Mouse (Mus musculus): Measurements from ENCODE around the gene Ovol1.
A peak's percentile ranks its signal among the peaks of the same experiment; 100 is the strongest.

Ovol1 gene

GRCm38 (mm10) chr19:5568470-5569140 lies 8.2 kb upstream of the Ovol1 start:
- peak; percentile 84 to 95 for DNase-seq (ENCODE audit: low spot score in 2 of 2)

DNA sequence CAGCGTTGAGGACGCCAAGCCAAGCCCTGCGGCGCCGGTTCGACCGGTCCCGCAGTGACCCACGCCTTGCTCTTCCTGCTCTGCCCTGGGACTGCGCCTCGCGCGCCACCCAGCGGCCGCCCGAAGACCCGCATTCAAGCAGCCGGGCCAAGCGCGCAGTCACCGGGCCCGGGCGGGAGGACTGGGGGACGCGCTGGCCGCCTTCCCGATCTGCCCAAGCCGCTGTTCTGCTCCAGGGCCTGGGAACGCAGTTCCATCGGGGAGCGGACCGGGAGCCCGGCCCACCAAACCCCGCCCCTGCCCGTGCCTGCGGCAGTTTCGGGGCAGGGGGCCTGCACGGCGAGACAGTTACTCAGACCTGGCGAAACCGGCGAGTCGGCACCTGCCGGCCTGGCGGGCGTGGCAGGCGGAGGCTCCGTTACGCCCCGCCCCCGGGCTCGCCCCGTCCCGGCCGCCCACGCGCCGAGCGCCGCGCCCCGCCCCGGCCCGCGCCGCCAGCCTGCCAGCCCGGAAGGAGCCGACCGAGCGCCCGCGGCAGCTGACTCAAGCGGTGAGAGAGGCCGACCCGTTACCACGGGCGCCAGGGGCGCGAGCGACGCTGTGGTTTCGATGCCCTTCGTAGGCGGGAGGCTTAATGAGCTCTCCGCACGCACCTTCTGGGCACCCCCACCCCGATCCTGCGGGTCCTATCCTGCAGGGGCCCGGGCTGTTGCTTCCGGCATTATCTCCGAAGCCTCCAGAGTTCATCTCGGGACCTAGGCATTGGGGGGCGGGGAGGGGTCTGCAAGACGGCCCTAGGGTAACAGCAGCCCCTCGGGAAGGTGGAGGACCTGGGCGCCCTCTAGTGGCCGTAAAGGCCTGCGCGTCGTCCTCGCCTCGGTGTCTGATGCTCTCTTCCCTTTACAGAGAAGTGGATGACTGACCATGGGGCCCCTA lies 7.4 kb upstream of the Ovol1 start, which contains the start of gene Ap5b1:
TSS of gene Ap5b1 (plus strand) at position 492 of the 936 bp plus-strand sequence.
- peak; percentile 88 to 97 for DNase-seq (ENCODE audit: low spot score in 2 of 2)

DNA sequence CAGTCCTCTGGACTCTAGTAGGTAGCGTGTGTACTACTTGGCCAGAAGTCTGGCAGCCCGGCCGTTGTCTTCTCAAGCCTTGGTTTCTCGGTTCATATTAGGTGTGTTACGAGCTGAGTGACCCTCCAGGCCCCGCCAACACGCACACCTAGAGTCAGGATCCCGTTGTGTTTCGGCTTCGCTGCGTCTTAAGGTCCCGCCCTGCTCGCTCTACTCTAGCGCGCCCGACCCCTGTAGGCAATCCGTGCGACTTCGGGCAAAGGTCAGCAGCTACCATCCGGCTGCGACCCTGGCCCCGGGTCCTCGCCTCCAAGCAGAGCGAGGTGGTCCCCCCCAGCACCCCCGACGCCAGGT lies 6.7 kb upstream of the Ovol1 start:
- DNase-seq (ENCODE audit: low spot score in 2 of 2): no peak

DNA sequence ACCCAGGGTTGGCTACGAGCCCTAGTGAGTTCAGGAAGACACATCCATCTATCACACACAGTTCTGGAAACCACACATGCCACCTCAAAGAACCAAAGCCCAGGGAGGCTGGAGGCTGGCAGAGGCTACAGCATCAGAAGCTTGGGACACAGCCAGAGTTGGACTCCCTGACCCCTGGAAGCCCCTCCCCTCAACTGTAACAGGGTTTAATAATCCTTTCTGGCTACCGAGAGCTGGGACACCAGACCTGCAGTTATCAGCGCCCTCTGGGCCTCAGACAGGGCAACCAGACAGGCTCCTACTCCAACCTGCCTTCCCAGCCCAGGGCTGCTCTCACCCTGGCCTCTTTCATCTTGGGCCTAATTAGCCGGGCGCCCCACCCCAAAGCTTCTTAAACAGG lies 5.9 kb upstream of the Ovol1 start:
- DNase-seq (ENCODE audit: low spot score in 2 of 2): no peak

- no peak for DNase-seq (ENCODE audit: low spot score in 2 of 2)
Measured at GRCm38 (mm10) chr19:5562776-5563175, 2.3 kb upstream of the Ovol1 start.

DNA sequence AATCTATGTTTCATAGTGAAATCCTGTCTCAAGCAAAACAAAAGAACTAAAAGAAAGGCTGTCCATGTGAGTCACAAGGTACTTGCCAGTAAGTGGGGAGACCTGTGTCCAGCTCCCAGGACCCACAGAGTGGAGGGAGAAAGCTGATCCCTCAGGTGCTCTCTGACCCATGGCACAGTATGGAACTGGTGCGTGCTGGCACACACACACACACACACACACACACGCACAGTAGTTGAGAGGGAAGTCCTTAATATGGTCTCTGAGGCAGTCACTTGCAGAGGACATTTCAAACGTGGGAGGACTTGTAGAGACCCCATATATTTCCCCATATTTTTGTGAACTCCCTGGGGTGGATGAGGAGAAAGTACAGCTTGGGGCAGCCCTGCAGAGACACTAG lies 1.4 kb upstream of the Ovol1 start:
- no peak for DNase-seq (ENCODE audit: low spot score in 2 of 2)

GRCm38 (mm10) chr19:5561252-5561790 lies 875 bp upstream of the Ovol1 start:
- DNase-seq (ENCODE audit: low spot score in 2 of 2): no peak

DNA sequence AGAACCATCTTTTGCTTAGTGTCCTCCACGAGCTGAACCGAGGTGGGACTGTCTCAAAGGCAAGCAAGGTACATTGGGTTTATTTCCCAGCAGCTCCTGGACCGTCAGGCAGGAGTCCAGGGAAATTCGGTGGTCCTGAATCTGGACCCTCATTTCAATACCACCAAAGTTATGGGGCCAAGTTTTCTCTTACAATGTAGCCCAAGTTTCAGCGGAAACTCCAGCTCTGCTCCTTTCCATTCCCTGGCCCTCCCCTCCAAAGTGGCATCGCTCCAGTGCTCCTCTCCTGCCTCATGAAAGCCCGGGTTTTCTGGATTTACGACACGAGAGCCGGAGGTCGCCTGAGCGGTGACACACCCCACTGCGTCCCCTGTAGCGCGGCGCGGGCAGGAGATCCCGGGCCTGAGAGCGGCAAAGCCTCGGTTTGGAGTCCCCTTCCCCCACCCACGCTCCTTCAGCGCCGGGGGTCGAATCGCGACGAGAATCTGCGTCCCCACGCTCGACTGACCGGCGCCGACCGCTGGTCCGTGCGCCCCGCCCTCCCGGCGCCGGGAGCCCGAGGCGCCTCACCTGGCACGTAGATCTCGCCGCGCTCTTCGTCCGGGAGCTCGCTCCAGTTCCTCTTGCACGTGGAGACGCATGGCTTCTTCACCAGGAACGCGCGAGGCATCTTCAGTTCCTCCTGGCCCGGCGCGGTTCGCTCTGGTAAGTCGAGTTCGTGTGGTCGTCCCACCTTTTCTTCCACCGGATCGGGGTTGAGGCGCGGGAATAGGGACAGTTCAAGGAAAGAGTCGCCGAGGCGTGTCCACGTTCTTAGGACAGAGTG lies 602 bp downstream of the Ovol1 start:
- no peak for DNase-seq (ENCODE audit: low spot score in 2 of 2)

DNA sequence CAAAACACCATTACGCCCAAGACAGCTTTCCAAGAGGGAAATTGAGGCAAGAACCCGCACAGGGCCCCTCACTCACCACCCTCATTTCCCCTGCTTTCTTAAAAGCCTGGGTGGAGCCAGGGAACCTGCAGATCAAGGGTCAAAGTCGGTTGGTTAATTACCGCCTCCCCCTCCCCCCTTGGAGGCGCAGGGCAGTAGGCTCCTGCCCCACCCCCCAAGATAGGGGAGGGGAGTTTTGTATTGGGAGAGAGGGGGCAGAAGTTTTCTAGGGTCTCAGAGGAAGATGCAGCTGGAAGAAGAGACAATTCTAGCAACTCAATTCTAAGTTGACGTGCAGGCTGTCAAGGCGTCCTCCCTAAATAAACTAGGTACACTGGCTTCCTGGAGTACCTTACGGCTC lies 1.2 kb downstream of the Ovol1 start:
- DNase-seq (ENCODE audit: low spot score in 2 of 2): no peak

- no peak for DNase-seq (ENCODE audit: low spot score in 2 of 2)
Measured at GRCm38 (mm10) chr19:5558770-5559169, 1.7 kb downstream of the Ovol1 start.

GRCm38 (mm10) chr19:5558169-5558568 lies 2.3 kb downstream of the Ovol1 start:
- no peak for DNase-seq (ENCODE audit: low spot score in 2 of 2)

- DNase-seq (ENCODE audit: low spot score in 2 of 2): no peak
Measured at GRCm38 (mm10) chr19:5554212-5554611, 6.2 kb downstream of the Ovol1 start.

- DNase-seq (ENCODE audit: low spot score in 2 of 2): no peak
Measured at GRCm38 (mm10) chr19:5553802-5554201, 6.6 kb downstream of the Ovol1 start.

GRCm38 (mm10) chr19:5547471-5548056 lies 12.9 kb downstream of the Ovol1 start:
- DNase-seq (ENCODE audit: low spot score in 2 of 2): no peak

GRCm38 (mm10) chr19:5544031-5544430 lies 16.4 kb downstream of the Ovol1 start:
- no peak for DNase-seq (ENCODE audit: low spot score in 2 of 2)

- no peak for DNase-seq (ENCODE audit: low spot score in 2 of 2)
Measured at GRCm38 (mm10) chr19:5543362-5543761, 17.1 kb downstream of the Ovol1 start.

DNA sequence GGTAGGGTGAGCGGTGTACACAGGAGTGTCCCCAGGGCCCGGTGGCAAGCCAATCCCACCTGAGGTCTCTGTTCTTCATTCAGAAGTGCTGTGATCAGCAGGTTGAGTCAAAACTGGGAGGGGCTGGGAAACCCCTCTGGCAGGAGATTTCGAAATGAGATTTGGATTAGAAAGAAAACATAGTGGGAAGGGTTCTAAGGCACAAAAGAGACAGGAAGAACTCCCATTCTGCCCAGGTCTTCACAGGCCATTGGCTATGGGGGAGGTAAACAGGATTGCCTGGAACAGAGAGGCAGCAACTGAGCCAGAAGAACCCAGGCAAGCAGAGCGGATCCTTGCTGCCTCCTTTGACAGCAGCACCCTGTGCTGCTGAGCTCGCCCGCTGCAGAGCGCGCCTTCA lies 21.7 kb downstream of the Ovol1 start:
- DNase-seq (ENCODE audit: low spot score in 2 of 2): no peak

GRCm38 (mm10) chr19:5532520-5532919 lies 27.9 kb downstream of the Ovol1 start:
- DNase-seq (ENCODE audit: low spot score in 2 of 2): no peak

- no peak for DNase-seq (ENCODE audit: low spot score in 2 of 2)
Measured at GRCm38 (mm10) chr19:5530138-5530524, 30.3 kb downstream of the Ovol1 start.

GRCm38 (mm10) chr19:5529325-5530137 lies 30.9 kb downstream of the Ovol1 start:
- peak; percentile 94 to 99 for DNase-seq (ENCODE audit: low spot score in 2 of 2)

- no peak for DNase-seq (ENCODE audit: low spot score in 2 of 2)
Measured at GRCm38 (mm10) chr19:5525204-5525603, 35.2 kb downstream of the Ovol1 start.

All from spleen, postnatal 4 days (tissue).